Mouse (Mus musculus) kidney, embryonic 16.5 days (tissue): ENCODE results near the gene Ralgapa2. TPM values are rescaled to one million over a fixed set of nuclear protein-coding genes. Genes with fewer than 3 reads are reported as not detected.
A peak's percentile ranks its signal among the peaks of the same experiment; 100 is the strongest.

Source experiments
- ATAC-seq: fragments of 200-750 bp; cut with Nextera tagmentation; 2 replicates; pipeline ENCODE4 v1.8.0; 2017; ENCODE audit warnings: moderate TSS enrichment; ENCODE audit not compliant: low FRiP score, low TSS enrichment
- H3K27ac ChIP-seq: fragments of 300-500 bp; sonication (generic); 2 replicates; pipeline ENCODE4 v1.5.1; 2014; ENCODE audit warnings: low read length
- H3K27me3 ChIP-seq: fragments of 300-500 bp; sonication (generic); 2 replicates; pipeline ENCODE4 v1.6.1; 2014; ENCODE audit warnings: low read length, control low read depth, mixed read lengths; ENCODE audit not compliant: insufficient read depth
- H3K36me3 ChIP-seq: fragments of 300-500 bp; sonication (generic); 2 replicates; pipeline ENCODE4 v1.6.1; 2014; ENCODE audit warnings: low read length, control low read depth, mixed read lengths; ENCODE audit not compliant: insufficient read depth
- H3K4me1 ChIP-seq: fragments of 300-500 bp; sonication (generic); 2 replicates; pipeline ENCODE4 v1.6.1; 2014; ENCODE audit warnings: low read length, control low read depth, mixed read lengths; ENCODE audit not compliant: insufficient read depth
- H3K4me2 ChIP-seq: fragments of 300-500 bp; sonication (generic); replicated peaks from 2 replicates; pipeline ENCODE4 v1.6.1; 2014; ENCODE audit warnings: low read depth, low read length
- H3K4me3 ChIP-seq: fragments of 300-500 bp; sonication (generic); 2 replicates; pipeline ENCODE4 v1.5.1; 2014; ENCODE audit warnings: mild to moderate bottlenecking, low read length
- H3K9ac ChIP-seq: fragments of 300-500 bp; sonication (generic); replicated peaks from 2 replicates; pipeline ENCODE4 v1.6.1; 2014; ENCODE audit warnings: low read length
- H3K9me3 ChIP-seq: fragments of 300-500 bp; sonication (generic); 2 replicates; pipeline ENCODE4 v1.6.1; 2016; ENCODE audit warnings: low read length, control low read depth
- WGBS: fragments of 180-500 bp; shearing (Covaris S2); extraction: QIAGEN DNeasy Blood & Tissue Kit; methylation state at CpG from one replicate; pipeline ENCODE4 v1.1.7; 2014; 5-methylcytosine and 5-hydroxymethylcytosine counted together
- polyA plus RNA-seq: library from polyadenylated mRNA; unstranded; fragments of >200 nt; fragmentation: Nextera tagmentation; extraction: Ambion mirVana; gene quantifications from 2 replicates; pipeline ENCODE4 v1.2.1, GENCODE M21; 2015

The Ralgapa2 gene
- polyA plus RNA-seq, 1 experiment from 2014 or later = 6.8 TPM

- Histone ChIP-seq H3K27ac (no peak overlapping the region), H3K4me2 (no peak overlapping the region), H3K27me3 (no peaks in the 10 kb centered on the region), H3K4me3 (no peak overlapping the region), H3K36me3 (no peaks in the 10 kb centered on the region), H3K4me1 (no peaks in the 10 kb centered on the region; the same call in 1 of the 2 replicates), H3K9ac (no peak overlapping the region), H3K9me3 (no peaks in the 10 kb centered on the region)
- 51% methylated on average over 18 of the region's 18 CpGs for WGBS
- ATAC-seq = no peak
Observed at GRCm38 (mm10) chr2:146259787-146260560, 252.2 kb downstream of the Ralgapa2 start.

- no peak overlapping the region for H3K4me3 ChIP-seq
- H3K9ac ChIP-seq = no peak overlapping the region
- 47% methylated on average over 10 of the region's 10 CpGs for WGBS
- H3K36me3 ChIP-seq = no peaks in the 10 kb centered on the region
- ATAC-seq = no peak
- H3K9me3 ChIP-seq = no peaks in the 10 kb centered on the region
- H3K27ac ChIP-seq = no peak overlapping the region
- no peak overlapping the region for H3K4me2 ChIP-seq
- H3K27me3 ChIP-seq = no peaks in the 10 kb centered on the region
- no peaks in the 10 kb centered on the region; the same call in 1 of the 2 replicates for H3K4me1 ChIP-seq
Observed at GRCm38 (mm10) chr2:146258736-146259469, 253.2 kb downstream of the Ralgapa2 start.

GRCm38 (mm10) chr2:146257609-146258008, 254.5 kb downstream of the Ralgapa2 start:
- WGBS = 79% methylated on average over 3 of the region's 3 CpGs
- Histone ChIP-seq H3K27me3 (no peaks in the 10 kb centered on the region), H3K4me2 (no peak overlapping the region), H3K9me3 (no peaks in the 10 kb centered on the region), H3K4me1 (no peaks in the 10 kb centered on the region; the same call in 1 of the 2 replicates), H3K36me3 (no peaks in the 10 kb centered on the region), H3K27ac (no peak overlapping the region), H3K4me3 (no peak overlapping the region), H3K9ac (no peak overlapping the region)
- ATAC-seq = no peak

- no peaks in the 10 kb centered on the region for H3K27me3 ChIP-seq
- H3K36me3 ChIP-seq = no peaks in the 10 kb centered on the region
- ATAC-seq = no peak
- no peaks in the 10 kb centered on the region for H3K9me3 ChIP-seq
- no peaks in the 10 kb centered on the region for H3K4me1 ChIP-seq
- no peak overlapping the region for H3K27ac ChIP-seq
- H3K4me2 ChIP-seq = no peak overlapping the region
- H3K4me3 ChIP-seq = no peak overlapping the region
- 51% methylated on average over 3 of the region's 3 CpGs for WGBS
- H3K9ac ChIP-seq = no peak overlapping the region
Observed at GRCm38 (mm10) chr2:146257037-146257436, 255.1 kb downstream of the Ralgapa2 start.

GRCm38 (mm10) chr2:146256321-146256875, 255.7 kb downstream of the Ralgapa2 start:
- H3K9me3 ChIP-seq = no peaks in the 10 kb centered on the region
- H3K4me1 ChIP-seq = no peaks in the 10 kb centered on the region
- no peak overlapping the region for H3K4me3 ChIP-seq
- H3K27me3 ChIP-seq = no peaks in the 10 kb centered on the region
- H3K9ac ChIP-seq = no peak overlapping the region
- H3K36me3 ChIP-seq = no peaks in the 10 kb centered on the region
- H3K27ac ChIP-seq = no peak overlapping the region
- ATAC-seq = no peak
- WGBS = 66% methylated on average over 3 of the region's 3 CpGs
- H3K4me2 ChIP-seq = no peak overlapping the region

GRCm38 (mm10) chr2:146255636-146256035, 256.5 kb downstream of the Ralgapa2 start:
- Histone ChIP-seq H3K36me3 (no peaks in the 10 kb centered on the region), H3K9ac (no peak overlapping the region), H3K4me3 (no peak overlapping the region), H3K27me3 (no peaks in the 10 kb centered on the region), H3K9me3 (no peaks in the 10 kb centered on the region), H3K4me1 (no peaks in the 10 kb centered on the region), H3K27ac (no peak overlapping the region), H3K4me2 (no peak overlapping the region)
- no peak for ATAC-seq

GRCm38 (mm10) chr2:146254387-146254786, 257.8 kb downstream of the Ralgapa2 start:
- Histone ChIP-seq H3K36me3 (no peaks in the 10 kb centered on the region), H3K4me3 (no peak overlapping the region), H3K27me3 (no peaks in the 10 kb centered on the region), H3K9me3 (no peaks in the 10 kb centered on the region), H3K9ac (no peak overlapping the region), H3K4me2 (no peak overlapping the region), H3K27ac (no peak overlapping the region), H3K4me1 (no peaks in the 10 kb centered on the region)
- WGBS = 87% methylated on average over 1 of the region's 1 CpGs
- ATAC-seq = no peak

GRCm38 (mm10) chr2:146250236-146250904, 261.8 kb downstream of the Ralgapa2 start:
- no peak overlapping the region for H3K4me3 ChIP-seq
- no peaks in the 10 kb centered on the region for H3K36me3 ChIP-seq
- no peaks in the 10 kb centered on the region for H3K27me3 ChIP-seq
- H3K4me2 ChIP-seq = no peak overlapping the region
- H3K9me3 ChIP-seq = no peaks in the 10 kb centered on the region
- H3K9ac ChIP-seq = no peak overlapping the region
- 59% methylated on average over 6 of the region's 6 CpGs for WGBS
- no peaks in the 10 kb centered on the region for H3K4me1 ChIP-seq
- peak; percentile 50; the same call in 1 of the 2 replicates for ATAC-seq
- no peak overlapping the region for H3K27ac ChIP-seq

- Histone ChIP-seq H3K9ac (no peak overlapping the region), H3K4me3 (no peak overlapping the region), H3K9me3 (no peaks in the 10 kb centered on the region), H3K27me3 (no peaks in the 10 kb centered on the region), H3K4me1 (no peaks in the 10 kb centered on the region), H3K4me2 (no peak overlapping the region), H3K27ac (no peak overlapping the region), H3K36me3 (no peaks in the 10 kb centered on the region)
- 81% methylated on average over 7 of the region's 7 CpGs for WGBS
- ATAC-seq = no peak
Observed at GRCm38 (mm10) chr2:146249033-146249432, 263.1 kb downstream of the Ralgapa2 start.
